Mouse (Mus musculus) heart, embryonic 10.5 days (tissue): Measurements from ENCODE around the gene Matn1. TPM values are rescaled to one million over a fixed set of nuclear protein-coding genes. Genes with fewer than 3 reads are reported as not detected.

ENCODE experiments used
- DNase-seq: peaks from one replicate; pipeline ENCODE4 v3.0.0-alpha.2; 2017; ENCODE audit warnings: low spot score
- H3K27ac ChIP-seq: fragments of 300-500 bp; sonication (generic); 2 replicates; pipeline ENCODE4 v1.5.1; 2016; ENCODE audit warnings: mild to moderate bottlenecking
- H3K27me3 ChIP-seq: fragments of 300-500 bp; sonication (generic); 2 replicates; pipeline ENCODE4 v1.6.1; 2016; ENCODE audit warnings: mild to moderate bottlenecking; ENCODE audit not compliant: poor library complexity, insufficient read depth, severe bottlenecking
- H3K36me3 ChIP-seq: fragments of 300-500 bp; sonication (generic); 2 replicates; pipeline ENCODE4 v1.6.1; 2016; ENCODE audit warnings: mild to moderate bottlenecking, moderate library complexity
- H3K4me1 ChIP-seq: fragments of 300-500 bp; sonication (generic); 2 replicates; pipeline ENCODE4 v1.6.1; 2016; ENCODE audit warnings: mild to moderate bottlenecking
- H3K4me3 ChIP-seq: fragments of 300-500 bp; sonication (generic); 2 replicates; pipeline ENCODE4 v1.5.1; 2016; ENCODE audit warnings: mild to moderate bottlenecking, moderate library complexity
- H3K9me3 ChIP-seq: fragments of 300-500 bp; sonication (generic); 2 replicates; pipeline ENCODE4 v1.6.1; 2016; ENCODE audit warnings: mild to moderate bottlenecking, moderate library complexity
- WGBS: fragments of 180-500 bp; shearing (Covaris S2); methylation state at CpG from one replicate; pipeline ENCODE4 v1.1.7; 2016; 5-methylcytosine and 5-hydroxymethylcytosine counted together
- polyA plus RNA-seq: library from polyadenylated mRNA; unstranded; fragments of >200 nt; fragmentation: Nextera tagmentation; extraction: Ambion mirVana; gene quantifications from 2 replicates; pipeline ENCODE4 v1.2.1, GENCODE M21; 2016

Gene Matn1
- polyA plus RNA-seq, 1 experiment from 2014 or later = not detected

DNA sequence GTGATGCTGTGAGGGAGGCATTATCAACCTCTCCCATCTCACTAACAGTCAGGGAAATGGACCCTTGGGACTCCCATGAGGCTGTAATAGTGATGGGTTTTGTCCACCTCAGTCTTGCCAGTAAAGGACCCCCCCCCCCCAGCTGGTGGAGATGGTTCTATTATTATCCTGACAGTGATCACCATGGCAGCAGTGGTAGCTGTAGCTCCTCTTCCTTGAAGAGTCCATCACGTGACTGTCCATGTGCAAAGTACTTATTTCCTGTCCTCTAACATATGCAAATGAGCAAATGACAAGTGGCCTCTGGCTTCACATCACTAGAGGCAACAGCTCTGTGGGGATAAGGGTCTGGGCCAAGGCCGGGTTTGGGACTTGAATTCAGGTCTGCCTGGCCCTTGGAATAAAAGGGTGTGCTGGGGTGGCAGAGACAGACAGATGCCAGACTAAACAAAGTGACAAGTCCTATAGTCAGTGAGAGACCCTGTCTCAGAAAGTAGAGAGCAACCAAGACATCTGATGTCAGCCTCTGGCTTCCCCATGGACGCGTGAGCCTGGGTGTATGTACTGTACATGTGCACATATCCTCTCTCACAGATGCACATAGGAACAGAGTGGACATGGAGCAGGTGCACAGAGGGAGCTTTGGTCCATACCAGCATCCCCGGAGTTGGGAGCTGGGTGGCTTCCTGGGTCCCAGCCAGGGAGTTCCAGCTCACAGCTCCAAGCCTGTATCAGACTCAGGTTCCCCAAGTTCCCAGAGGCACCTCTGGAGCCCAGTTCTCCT is 55.8 kb downstream of the Matn1 start:
- no peak overlapping the region for H3K27ac ChIP-seq

GRCm38 (mm10) chr4:131000614-131001178 is 56.5 kb downstream of the Matn1 start:
- 88% methylated on average over 15 of the region's 15 CpGs for WGBS
- Histone ChIP-seq H3K9me3 (peaks cover 1% of the 10 kb centered on the region; the same call in 1 of the 2 replicates), H3K4me3 (no peak overlapping the region), H3K4me1 (peaks cover 9% of the 10 kb centered on the region; the same call in 1 of the 2 replicates), H3K36me3 (no peaks in the 10 kb centered on the region), H3K27ac (no peak overlapping the region), H3K27me3 (no peaks in the 10 kb centered on the region)
- DNase-seq = no peak

More for the DNA sequence above, 55.8 kb downstream of the Matn1 start:
- Histone ChIP-seq H3K4me3 (no peak overlapping the region), H3K4me1 (0 out of 2 replicates have a peak, but pooled peaks cover 7% of the 10 kb centered on the region), H3K36me3 (no peaks in the 10 kb centered on the region), H3K27me3 (no peaks in the 10 kb centered on the region), H3K9me3 (peaks cover 8% of the 10 kb centered on the region)
- no peak for DNase-seq
- WGBS = 81% methylated on average over 5 of the region's 5 CpGs

Other genes with a start within 250 kb of the Matn1 start
- gene Sdc3, start 151.8 kb upstream of the Matn1 start, polyA plus RNA-seq = 19.0 and 21.6 TPM in 2 replicates
- gene Laptm5, start 31.3 kb upstream of the Matn1 start, polyA plus RNA-seq = 7.7 and 19.5 TPM in 2 replicates